In the genomic region with DNA sequence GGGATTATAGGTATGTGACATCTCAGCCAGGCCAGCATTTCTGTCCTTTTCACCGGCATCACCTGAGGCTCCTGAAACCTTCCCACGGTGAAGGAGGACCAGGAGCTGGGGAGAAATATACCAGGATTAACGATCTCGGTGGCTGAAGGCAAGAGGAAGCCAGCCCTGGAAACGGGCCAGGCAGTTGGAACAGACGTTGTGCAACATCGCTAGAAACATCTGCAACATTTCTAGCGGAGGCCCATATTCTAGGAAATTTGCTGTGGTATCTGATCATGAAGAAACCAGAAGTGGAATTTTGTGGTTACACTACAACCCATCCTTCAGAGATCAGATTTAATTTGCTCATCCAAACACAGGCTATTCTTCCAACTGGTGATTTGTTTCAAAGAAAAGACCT, we compare ENCODE assay signal across 9 mouse cellular contexts. TPM values are rescaled to one million over a fixed set of nuclear protein-coding genes. Genes with fewer than 3 reads are reported as not detected.
A peak's percentile ranks its signal among the peaks of the same experiment; 100 is the strongest.
DNase-seq lines count a peak whose midpoint lies in the region; ATAC-seq and TF ChIP-seq lines count a peak whose summit lies in the region.
"Had no signal": no experiment of that assay in that cellular context is flagged by ENCODE, and none has a peak within 500 bp of the region (broad histone marks: within the 10 kb centered on the region; RNA-seq: fewer than 3 reads in every experiment).

No protein-coding gene starts in this region.

- H3K27me3 ChIP-seq in liver, embryonic 14.5 days (ENCODE audit: control insufficient read depth, insufficient read depth, low read length): no peaks in the 10 kb centered on the region
- no peaks in the 10 kb centered on the region for H3K27me3 ChIP-seq in hindbrain, embryonic 12.5 days
- no peaks in the 10 kb centered on the region for H3K27me3 ChIP-seq in forebrain, embryonic 13.5 days
- H3K27me3 ChIP-seq: limb, embryonic 12.5 days had no signal

- no peaks in the 10 kb centered on the region for H3K36me3 ChIP-seq in liver, embryonic 14.5 days (replicated peaks; ENCODE audit: control insufficient read depth, insufficient read depth, low read depth)
- H3K36me3 ChIP-seq in hindbrain, embryonic 12.5 days: no peaks in the 10 kb centered on the region
- no peaks in the 10 kb centered on the region for H3K36me3 ChIP-seq in forebrain, embryonic 13.5 days (ENCODE audit: poor library complexity, severe bottlenecking)
- H3K36me3 ChIP-seq: limb, embryonic 12.5 days had no signal

- H3K9ac ChIP-seq in liver, embryonic 14.5 days (replicated peaks): no peak overlapping the region
- no peak overlapping the region for H3K9ac ChIP-seq in hindbrain, embryonic 12.5 days
- no peak overlapping the region for H3K9ac ChIP-seq in forebrain, embryonic 13.5 days
- H3K9ac ChIP-seq: limb, embryonic 12.5 days had no signal

- no peak overlapping the region for H3K27ac ChIP-seq in liver, embryonic 14.5 days
- H3K27ac ChIP-seq in hindbrain, embryonic 12.5 days: no peak overlapping the region
- no peak overlapping the region; the same call in 1 of the 2 replicates for H3K27ac ChIP-seq in forebrain, embryonic 13.5 days
- H3K27ac ChIP-seq: limb, embryonic 12.5 days had no signal

- intact Hi-C loops in left cerebral cortex, postnatal 4 days (cut with DNase I): no loop called here

- DNase-seq in left cerebral cortex, postnatal 4 days: peak; percentile 46
- no peak for DNase-seq in left cerebral cortex, adult 11 months (ENCODE audit: low spot score)
- DNase-seq in adrenal gland, adult 18-20 months (ENCODE audit: low spot score in 2 of 2): peak; percentile 62 to 69
- peak; percentile 63 to 84 for DNase-seq in gastrocnemius, postnatal 4 days (ENCODE audit: low spot score in 2 of 2)
- DNase-seq in liver, embryonic 14.5 days (ENCODE audit: low read depth in 3 of 3, low spot score in 3 of 3): peak in 1 of 3 experiments; percentile 58
- DNase-seq in spleen, postnatal 4 days (ENCODE audit: low spot score in 2 of 2): peak; percentile 62 to 73

- H3K4me3 ChIP-seq in liver, embryonic 14.5 days (ENCODE audit: insufficient read depth in 1 of 2, low read depth in 2 of 2, low read length in 2 of 2): no peak overlapping the region
- no peak overlapping the region for H3K4me3 ChIP-seq in hindbrain, embryonic 12.5 days
- no peak overlapping the region for H3K4me3 ChIP-seq in forebrain, embryonic 13.5 days
- H3K4me3 ChIP-seq: limb, embryonic 12.5 days had no signal

- WGBS in liver, embryonic 14.5 days (ENCODE audit: insufficient replicate concordance): 15% methylated on average over 8 of the region's 8 CpGs
- WGBS in hindbrain, embryonic 12.5 days: 78% methylated on average over 8 of the region's 8 CpGs
- 64% methylated on average over 8 of the region's 8 CpGs for WGBS in forebrain, embryonic 13.5 days

- no peaks in the 10 kb centered on the region for H3K9me3 ChIP-seq in liver, embryonic 14.5 days (ENCODE audit: control insufficient read depth, low read length)
- H3K9me3 ChIP-seq in hindbrain, embryonic 12.5 days (replicated peaks): no peaks in the 10 kb centered on the region
- H3K9me3 ChIP-seq in forebrain, embryonic 13.5 days (replicated peaks): no peaks in the 10 kb centered on the region
- H3K9me3 ChIP-seq: limb, embryonic 12.5 days had no signal

- ATAC-seq in liver, embryonic 14.5 days (ENCODE audit: insufficient read depth): no peak
- ATAC-seq in hindbrain, embryonic 12.5 days (ENCODE audit: low FRiP score): no peak
- ATAC-seq in forebrain, embryonic 13.5 days: no peak

- peak overlapping the region; percentile 28; the same call in 1 of the 2 replicates for H3K4me2 ChIP-seq in liver, embryonic 14.5 days (ENCODE audit: low read depth)
- no peak overlapping the region for H3K4me2 ChIP-seq in hindbrain, embryonic 12.5 days (replicated peaks)
- H3K4me2 ChIP-seq in forebrain, embryonic 13.5 days: no peak overlapping the region
- H3K4me2 ChIP-seq: limb, embryonic 12.5 days had no signal

- no peak for TF ChIP-seq EP300 in liver, embryonic 14.5 days (IDR thresholded peaks at IDR 0.05; ENCODE audit: low read depth)

- peaks cover 13 to 25% of the 10 kb centered on the region in 2 experiments for H3K4me1 ChIP-seq in liver, embryonic 14.5 days (replicated peaks; ENCODE audit: control insufficient read depth in 2 of 2, insufficient read depth in 2 of 2, low read length in 1 of 2)
- peaks cover 50% of the 10 kb centered on the region for H3K4me1 ChIP-seq in hindbrain, embryonic 12.5 days
- H3K4me1 ChIP-seq in forebrain, embryonic 13.5 days: peaks cover 62% of the 10 kb centered on the region

- no peak for TF ChIP-seq CTCF in liver, embryonic 14.5 days (IDR thresholded peaks at IDR 0.05; ENCODE audit: low read depth)

RNA-seq across cellular contexts. Expression of a gene that starts 38.1 kb away (rescaled TPM):
- total RNA-seq in left cerebral cortex, postnatal 4 days (2021): 10 to 100 TPM; 80.8 to 85.6 TPM
- total RNA-seq in adrenal gland, adult 18-20 months (2021): 10 to 100 TPM; 57.8 to 76.8 TPM
- total RNA-seq in gastrocnemius, postnatal 4 days (2021): 10 to 100 TPM; 26.9 to 29.9 TPM
- 15.3 and 17.6 TPM in 2 replicates for polyA plus RNA-seq in liver, embryonic 14.5 days (2012; rRNA removed)
- 42.6 and 43.4 TPM in 2 replicates for polyA plus RNA-seq in liver, embryonic 14.5 days (2014; fragmentation: Nextera tagmentation; extraction: Ambion mirVana)
- 98.6 and 112 TPM in 2 replicates for polyA plus RNA-seq in hindbrain, embryonic 12.5 days (2016; fragmentation: Nextera tagmentation; extraction: Ambion mirVana)
- polyA plus RNA-seq in forebrain, embryonic 13.5 days (2015; fragmentation: Nextera tagmentation; extraction: Ambion mirVana): 72.7 and 73.6 TPM in 2 replicates
